Mouse (Mus musculus) adrenal gland, adult 2 months (tissue): ENCODE measurements around the gene Gm19345. TPM values are rescaled to one million over a fixed set of nuclear protein-coding genes. Genes with fewer than 3 reads are reported as not detected.

ENCODE experiments used
- DNase-seq: peaks from one replicate; pipeline ENCODE4 v3.0.0; 2021
- long read RNA-seq: library from polyadenylated mRNA; stranded (forward); transcript quantifications from one replicate; pipeline ENCODE4 v2.0.0, GENCODE M21; 2021
- polyA plus RNA-seq: library from polyadenylated mRNA; depleted of rRNA; stranded (reverse); fragments of >200 nt; gene quantifications from 2 replicates; pipeline ENCODE4 v1.2.3, GENCODE M21; 2012; rRNA removed
- total RNA-seq, 2 experiments: library from RNA; stranded (reverse); gene quantifications; 2 replicates each; pipeline ENCODE4 v1.2.3; 2021

Gene Gm19345
- under 1 TPM in 1 of 2 experiments, not detected in 1; 0.86 TPM for total RNA-seq
- polyA plus RNA-seq: 0.71 and 1.3 TPM in 2 replicates
- long read RNA-seq: 0 reads

DNA sequence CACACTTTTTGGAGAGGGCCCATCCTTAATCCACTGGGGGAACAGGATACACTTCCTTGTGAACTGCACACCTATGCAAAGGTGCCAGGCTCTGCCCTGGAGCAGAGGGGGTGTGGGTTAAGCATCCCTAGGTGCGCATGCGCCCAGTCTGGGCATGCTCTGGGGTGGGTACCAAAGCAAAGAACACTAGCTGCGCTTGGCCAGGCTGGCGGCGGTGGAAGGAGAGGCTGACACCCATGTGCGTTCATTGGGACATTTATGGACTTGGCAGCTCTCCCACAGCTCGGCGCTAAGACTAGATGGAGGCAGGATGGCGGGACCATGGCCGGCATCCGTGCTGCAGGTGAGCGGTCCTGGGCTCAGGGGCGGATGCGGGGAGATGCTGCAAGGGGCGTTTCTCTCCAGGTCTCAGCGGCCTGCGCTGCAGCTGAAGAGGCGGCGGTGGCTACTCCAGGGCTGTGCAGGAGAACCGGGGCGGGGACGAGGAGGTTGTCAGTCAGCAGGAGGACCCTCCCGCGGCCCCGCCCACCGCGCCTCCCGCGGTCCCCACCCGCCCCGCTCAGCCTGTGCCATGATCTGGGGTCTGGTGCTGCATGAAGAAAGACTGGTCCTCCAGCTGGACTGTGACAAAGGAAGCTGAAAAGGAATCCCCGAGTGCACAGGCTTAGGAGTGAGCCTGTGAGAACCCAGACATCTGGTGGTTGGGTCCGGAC, at the start of gene Gm19345:
TSS of gene Gm19345 (plus strand) at position 146 of the 713 bp plus-strand sequence.
- DNase-seq: no peak

DNA sequence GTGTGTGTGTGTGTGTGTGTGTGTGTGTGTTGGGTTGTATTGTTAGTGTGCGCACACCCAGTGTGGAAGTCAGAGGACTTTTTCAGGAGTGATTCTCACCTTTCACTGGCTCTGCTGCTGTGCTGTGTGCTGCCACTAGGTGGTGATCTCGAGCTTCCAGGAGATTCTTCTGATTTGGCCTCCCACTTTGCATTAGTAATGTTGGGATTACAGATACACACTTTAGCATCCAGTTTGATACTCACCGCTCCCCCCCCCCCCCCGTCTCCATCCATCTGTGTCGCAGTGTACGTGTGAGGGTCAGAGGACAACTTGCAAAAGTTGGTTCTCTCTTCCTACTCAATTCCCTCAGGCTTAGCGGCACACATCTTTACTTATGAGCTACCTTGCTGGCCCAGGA, 48.8 kb upstream of the Gm19345 start:
- peak; percentile 72 for DNase-seq

DNA sequence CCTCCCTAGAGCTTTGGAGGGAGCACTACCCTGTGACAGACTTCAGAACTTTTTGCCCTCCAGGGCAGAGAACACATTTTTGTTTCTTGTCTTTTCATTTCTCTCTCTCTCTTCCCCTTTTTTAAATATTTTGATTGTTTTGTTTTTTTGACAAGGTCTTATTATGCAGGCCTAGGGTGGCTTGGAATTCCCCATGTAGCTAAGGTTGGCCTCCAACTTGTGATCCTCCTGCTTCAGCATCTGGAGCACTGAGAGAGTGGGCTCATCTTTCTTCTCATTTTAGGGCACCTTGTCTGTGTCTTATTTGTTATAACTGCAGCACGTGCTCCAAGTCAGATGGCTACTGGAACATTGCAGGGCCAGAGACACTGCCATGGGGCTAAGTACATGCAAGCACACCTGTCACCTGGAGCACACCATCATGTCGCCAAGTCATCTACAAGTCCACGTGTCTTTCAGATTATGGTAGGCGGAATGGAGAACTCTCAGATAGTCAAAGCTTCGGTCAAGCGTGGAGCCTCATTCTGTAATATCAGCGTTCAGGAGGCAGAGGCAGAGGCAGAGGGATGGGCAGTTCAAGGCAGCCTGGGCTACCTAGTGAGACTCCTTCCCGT, 45.3 kb upstream of the Gm19345 start:
- no peak for DNase-seq

DNA sequence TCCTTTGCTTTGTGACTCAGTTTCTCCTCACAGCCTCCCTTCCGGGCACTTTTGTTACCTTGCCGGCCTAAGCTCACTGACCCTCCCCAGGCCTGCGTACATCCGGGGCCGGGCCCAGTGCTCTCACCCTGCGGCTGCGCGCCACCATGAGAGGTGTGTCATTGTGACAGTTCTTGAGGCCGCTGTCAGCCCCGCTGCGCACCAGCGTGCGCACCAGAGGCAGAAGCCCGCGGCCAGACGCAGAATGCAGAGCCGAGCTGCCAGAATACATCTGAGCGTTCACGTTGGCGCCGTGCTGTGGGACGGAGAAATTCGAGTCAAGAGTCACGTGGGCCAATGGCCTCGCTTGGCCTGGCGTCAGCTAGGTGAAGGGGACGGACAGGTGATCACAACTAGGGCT, 42.4 kb upstream of the Gm19345 start:
- DNase-seq: peak; percentile 68

DNA sequence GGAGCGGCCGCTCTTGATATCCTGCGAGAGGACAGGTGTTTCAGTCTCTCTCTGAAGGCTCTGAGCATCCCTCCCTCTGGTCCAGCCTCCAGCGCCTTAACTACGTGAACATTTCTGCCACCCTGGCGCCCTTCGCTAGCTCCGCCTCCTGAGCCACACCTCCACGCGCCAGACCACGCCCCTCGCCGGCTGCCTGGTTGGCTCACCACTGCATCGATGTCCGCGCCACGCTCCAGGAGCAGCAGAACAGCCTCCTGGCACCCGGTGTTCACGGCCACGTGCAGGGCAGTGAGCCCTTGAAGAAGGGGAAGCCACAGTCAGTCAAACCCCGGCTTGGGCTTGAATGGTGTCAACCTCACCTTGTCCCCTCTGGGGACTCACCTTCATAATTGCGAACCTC, 40.7 kb upstream of the Gm19345 start:
- peak; percentile 53 for DNase-seq

DNA sequence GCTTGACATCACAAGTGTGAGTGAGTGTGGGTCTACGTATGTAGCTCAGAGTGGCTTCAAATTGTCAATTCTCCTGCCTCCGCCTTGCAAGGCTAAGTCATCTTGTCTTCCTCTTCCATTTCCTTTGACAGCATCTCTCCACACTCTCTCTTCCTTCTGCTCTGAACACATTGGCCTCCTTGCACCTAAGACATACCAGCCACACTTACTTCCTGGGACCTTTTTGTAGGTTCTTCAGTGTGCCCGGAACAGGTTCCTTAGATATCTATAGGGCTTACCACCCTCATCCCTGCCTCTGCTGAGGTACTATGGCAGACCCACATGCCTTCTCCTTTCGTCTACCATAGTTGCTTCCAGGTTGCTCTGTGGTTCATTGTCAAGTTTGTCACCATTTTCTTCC, 38.6 kb upstream of the Gm19345 start:
- DNase-seq: no peak

DNA sequence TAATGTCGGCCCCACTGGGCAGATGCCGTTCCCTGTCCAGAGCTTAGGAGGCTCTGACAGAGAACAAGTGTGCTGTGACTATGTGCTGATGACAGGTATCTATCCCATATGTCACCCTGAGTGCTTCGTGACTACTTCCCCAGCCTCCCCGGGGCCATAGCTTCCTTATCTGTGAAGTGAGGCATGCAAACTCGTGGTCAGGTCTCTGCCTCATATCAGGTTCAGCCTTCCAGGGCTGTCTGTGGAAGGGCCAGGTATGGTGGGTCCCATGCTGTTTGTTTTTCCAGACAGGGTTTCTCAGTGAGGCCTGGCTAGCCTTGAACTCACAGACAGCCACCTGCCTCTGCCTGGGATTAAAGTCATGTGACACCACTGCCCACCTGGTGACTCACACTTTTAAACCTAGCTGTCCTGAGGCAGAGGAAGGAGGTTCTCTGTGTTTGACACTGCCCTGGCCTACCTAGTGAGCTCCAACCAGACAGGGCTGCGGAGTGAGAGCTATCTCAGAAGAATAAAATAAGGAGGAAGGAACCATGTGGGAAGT, 38.2 kb upstream of the Gm19345 start:
- DNase-seq: no peak

DNA sequence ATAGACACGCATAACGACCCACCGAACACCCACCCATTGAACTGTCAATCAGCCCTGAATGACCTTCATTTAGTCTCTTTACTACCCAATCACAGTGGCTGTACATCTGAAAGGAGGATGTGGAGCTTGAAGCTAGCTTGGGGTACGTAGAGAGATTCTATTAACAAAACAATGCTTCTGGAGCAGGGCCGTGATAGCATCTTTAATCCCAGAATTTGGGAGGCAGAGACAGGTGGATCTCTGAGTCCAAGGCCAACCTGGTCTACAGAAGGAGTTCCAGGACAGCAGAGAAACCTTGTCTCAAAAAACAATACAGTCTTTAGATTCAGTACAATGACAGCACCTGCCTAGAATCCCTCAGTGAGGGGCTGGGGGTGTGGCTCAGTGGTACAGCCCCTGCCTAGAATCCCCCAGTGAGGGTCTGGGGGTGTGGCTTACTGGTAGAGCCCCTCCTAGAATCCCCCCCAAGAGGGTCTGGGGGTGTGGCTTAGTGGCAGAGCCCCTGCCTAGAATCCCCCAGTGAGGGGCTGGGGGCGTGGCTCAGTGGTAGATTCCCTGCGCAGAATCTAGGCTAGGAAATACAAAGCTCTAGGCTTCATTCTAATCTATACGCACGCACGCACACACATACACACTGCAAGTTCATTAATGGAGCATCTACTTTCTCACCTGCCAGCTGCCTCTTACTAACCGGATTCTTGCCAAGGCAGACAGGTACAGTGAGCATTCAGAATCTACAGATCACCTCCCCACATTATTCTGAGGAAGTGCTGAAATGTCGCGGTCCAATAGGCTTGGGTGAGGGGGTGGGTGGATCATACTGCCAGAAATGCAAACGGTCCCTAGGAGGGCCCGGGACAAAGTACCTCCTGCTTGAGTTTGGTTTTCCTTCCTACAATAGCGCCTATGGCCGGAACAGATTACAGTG, 36.2 kb upstream of the Gm19345 start:
- DNase-seq: no peak

DNA sequence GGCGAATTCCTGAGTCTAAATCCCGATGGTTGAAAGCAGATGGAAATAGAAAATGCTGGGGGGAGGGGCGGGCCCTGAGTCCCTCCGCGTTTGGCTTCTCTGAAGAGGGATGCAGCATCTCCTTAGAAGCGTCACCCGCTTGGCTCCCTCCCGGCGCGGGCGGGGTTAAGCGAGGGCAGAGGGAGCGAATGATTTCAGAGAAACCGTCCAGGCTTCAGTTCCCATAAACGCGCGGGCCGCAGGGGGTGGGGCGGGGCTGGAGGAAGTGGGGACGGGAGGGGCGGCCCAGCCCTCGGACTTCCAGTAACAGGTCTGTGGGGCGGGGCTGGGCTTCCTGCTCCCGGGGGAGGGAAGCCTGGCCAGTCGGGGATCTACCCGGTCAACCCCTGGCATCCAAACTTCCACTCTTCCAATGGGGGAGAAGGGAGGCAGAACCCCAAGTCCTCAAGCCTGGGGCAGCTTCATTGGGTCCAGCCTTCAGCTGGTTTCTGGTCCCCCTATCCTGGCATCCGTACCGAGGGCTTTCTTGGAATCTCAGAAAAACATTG, 35.5 kb upstream of the Gm19345 start:
- peak; percentile 93 for DNase-seq

DNA sequence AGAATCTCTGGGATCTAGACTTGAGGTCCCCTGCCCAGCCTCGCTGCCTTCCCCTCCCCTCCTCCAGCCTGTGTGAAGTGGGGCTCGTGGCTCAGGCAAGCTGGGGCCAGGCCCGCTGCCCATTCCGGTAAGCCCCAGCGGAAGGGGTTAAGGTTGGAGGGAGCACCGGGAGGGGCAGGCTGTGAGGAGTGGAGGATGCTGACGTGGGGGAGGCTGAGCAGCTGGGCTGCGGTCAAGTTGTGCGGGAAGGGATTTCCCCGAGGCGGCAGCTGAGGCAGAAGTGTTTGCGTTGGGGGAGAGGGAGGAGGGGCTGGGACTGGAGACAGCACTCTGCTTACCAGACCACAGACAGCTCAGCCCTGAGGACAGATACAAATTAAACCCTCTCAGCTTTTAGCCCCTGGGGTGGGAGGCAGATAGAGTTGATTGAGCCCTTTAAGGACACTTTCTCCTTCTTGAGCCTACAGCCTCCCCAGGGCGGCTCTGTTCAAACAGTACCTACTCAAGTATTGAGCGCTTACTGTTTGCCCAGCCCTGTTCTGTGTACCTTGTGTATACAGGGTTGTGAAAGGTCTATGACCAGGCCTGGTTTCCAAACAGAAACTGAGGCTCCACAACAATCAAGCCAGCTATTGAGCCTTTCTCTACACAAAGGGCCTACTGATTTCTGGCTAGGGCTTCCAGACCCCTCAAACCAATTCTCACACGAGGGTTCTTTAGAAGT, 34.3 kb upstream of the Gm19345 start:
- DNase-seq: peak; percentile 63

DNA sequence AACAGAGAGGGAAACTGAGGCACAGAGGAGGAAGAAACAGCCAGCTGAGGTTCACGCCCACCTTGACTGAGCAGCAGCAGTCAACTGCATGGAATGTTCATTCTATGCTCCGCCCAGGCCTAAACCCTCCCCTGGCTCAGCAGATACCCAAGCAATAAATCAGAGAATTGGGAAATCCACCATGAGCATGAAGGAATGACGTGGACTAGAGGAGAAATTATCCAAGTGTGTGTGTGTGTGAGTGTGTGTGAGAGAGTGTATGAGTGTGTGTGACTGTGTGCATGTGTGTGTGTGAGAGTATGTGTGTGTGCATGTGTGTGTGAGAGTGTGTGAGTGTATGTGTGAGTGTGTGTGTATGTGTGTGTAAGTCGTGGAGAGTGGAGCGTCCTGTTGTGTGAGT, 33.4 kb upstream of the Gm19345 start:
- DNase-seq: peak; percentile 83

DNA sequence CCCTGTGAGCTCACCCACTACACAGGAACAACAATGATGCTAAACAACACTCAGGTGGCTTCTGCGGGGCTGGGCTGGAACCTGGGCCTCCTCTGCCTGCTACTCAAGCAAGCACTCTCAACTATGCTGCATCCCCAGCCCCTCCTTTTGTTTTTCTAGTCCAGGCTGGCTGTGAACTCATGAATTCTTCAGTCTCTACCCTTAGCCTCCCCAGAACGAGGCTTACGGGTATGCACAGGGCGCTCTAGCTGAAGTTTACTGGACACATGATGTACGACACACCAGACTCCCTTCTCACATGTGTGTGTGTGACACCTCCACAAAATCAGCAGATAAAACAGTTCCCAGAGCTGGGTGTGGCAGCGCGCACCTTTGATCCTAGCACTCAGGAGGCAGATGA, 32.9 kb upstream of the Gm19345 start:
- DNase-seq: no peak

DNA sequence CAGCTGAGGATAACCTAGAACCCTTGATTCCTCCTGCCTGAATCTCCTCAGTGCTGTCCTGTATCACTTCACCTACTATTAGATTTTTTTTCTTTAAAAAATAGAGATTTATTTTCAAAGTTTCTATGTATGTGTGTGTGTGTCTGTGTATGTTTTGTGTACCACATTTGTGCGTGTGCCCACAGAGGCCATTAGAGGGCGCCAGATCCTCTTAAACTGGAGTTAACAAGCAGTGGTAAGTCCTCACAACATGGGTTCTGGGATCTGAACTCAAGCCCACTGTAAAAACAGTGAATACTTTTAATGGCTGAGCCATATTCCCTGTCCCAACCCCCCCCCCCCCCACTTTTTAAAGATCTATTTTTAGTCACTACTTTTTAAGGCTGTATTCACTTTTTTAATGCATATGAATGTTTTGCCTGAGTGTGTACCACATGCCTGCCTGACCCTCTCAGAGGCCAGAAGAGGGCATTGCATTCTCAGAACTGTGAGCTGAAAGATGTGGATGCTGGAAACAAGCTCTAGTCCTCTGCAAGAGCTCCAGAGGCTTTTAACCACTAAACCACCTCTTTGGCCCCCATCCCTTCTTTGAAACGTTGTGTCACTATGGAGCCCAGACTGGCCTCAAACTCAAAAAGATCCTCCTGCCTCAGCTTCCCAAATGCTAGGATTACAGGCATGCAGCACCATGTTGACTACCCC, 31.3 kb upstream of the Gm19345 start:
- DNase-seq: no peak

DNA sequence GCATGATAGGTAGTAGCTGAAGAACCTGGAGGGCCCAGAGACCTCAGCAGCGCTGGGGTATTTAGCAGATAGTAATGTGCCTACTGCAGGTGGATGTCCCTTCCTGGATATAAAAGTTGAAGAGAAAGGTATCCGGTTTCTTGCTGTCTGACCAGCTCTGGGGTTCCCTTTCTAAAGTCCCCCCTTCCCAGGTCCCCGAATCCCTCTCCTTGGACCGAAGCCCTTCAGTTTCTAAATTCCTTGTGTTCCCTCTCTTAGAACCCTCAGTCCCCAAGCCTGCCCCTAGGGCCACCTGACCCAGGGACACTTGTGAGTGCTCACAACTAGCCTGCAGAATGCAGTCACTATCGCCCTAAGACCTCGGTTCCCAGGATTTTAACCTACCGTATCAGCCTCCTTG, 30.2 kb upstream of the Gm19345 start:
- DNase-seq: no peak

DNA sequence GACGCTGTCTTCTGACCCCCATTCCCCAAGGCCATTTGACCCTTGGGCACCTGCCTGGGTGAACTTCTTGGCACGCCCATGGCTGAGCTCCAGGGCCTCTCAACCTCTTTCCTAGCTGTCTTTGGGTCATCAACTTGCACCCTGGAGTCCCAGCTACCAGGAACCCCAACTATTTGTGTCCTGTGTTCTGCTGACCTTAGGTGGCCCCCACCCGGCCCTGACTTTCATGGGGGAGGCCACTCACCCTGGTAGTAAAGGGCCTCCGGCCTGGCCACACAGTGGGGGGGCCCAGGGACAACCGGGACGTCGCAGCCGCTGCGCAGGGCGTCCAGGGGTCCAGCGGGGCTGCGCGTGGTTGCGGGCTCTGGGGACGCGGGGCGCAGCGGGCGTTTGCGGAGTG, 29.6 kb upstream of the Gm19345 start:
- DNase-seq: no peak

DNA sequence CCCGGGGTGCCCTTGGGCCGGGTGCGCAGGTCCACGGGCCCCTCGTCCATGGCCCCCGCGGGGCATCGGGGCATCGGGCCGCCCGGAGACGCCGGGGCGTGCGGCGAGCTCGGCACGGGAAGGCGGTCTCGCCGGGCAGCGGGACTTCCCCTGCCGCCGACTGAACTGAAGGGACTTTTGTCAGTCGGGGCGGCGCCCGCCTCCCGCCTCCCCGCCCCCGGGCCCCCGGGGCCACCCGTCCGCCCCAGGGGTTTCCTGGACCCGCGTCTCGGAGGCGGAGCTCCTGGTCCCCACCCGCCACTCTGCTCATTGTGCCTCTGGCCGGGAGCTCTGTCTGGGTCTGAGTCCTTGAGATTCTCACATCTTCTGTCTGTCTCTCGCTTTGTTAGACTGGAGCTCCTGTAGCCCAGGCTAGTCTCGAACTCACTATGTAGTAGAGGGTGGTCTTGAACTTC, 29.2 kb upstream of the Gm19345 start, which contains the start of gene Bcl3:
TSS of gene Bcl3 (minus strand) at position 167 of the 455 bp plus-strand sequence.
- DNase-seq: peak; percentile 90

DNA sequence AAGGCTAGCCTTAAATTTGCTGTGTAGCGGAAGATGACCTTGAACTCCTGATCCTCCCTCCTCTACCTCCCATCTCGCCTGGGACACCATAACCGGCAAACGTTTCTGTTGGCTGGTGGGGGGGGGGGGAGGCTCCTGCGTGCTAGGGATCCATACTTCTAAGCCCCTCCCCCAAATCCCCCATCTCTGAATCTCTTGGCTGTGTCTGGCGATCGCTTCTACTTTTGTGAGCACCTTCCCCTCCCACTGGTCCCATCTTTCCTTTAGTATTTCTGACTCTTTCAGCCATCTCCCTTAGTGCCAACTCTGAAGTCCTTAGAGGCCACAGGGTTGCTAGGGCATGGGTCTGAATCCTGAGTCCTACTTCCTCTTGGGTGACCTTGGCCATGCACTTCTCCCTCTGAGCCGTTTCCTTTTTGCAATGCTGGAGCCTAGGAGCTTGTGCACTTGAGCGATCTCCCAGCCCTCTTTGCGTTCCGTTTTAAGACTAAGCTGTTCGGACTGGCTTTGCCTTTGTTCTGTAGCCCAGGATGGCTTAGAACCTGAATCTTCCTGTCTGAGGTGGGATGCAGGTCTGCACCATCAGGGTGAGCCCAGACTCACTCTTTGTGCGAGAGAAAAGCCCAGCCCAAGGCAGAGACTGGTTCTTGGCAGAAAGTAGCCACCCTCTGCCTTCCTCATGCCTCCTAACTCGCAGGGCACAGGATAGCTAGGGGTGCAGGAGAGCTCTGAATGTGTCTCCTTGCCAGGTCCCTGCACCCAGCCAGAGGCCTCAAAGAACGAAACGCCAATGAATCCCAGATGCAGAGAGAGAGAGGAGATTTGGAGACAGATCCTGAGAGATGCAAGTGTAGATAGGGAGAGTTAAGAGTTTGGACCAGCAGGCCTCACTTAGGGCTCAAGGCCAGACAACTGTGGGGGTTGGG, 28.3 kb upstream of the Gm19345 start:
- peak; percentile 70 for DNase-seq

DNA sequence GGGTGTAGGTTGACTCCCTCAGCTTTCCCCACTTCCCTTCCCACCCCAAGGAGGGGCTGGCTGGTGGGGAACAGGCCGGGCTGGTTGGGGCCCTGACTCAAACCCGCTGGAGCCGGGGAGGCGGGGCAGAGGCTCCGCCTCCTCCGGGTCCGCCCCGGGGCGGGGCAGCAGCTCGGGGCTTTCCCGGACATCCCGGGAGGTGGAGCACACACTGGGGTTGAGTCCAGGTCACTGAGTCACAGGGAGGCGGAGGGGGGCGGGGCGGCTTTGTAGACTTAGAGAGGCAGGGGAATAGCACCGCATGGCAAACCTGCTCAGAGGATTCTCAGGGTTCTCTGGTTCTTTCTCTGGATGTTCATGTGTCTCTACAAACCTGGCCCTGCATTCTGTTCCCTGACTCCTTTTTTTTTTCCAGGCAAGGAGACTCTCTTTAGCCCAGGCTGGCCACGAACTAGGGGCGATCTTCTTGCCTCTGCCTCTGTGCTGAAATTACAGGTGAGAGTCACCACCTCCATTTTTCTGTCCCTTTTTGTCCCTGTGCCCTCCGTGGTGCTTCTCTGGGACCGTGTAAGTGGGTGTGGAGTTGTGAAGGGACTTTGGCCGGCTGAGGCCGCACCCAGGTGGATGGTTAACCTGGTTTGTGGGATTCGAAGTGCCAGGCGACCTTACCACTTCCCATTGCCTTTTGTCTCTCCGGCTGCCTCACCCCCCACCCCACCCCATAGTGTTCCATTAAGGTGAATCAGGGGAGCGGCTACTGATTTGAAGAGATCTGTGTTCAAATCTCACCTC, 27.4 kb upstream of the Gm19345 start:
- DNase-seq: peak; percentile 96

DNA sequence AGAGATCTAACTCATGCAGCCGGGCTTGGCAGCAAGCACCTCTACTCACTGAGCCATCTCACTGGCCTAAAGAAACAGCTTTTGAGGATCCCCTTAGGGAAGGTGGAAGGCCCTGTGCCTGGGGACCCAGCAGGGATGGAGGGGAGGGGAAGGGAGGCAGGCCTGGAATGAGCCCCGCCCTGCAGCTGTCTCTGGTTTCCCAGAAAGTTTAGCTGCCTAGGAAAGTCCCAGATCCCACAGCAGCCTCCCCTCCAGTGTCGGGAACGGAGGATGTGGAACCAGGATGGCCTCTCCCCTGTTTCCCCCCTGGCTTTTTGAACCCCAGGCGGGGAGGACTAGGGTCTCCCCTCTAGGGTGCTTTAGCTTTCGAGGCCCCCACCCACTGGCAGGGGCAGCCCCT, 25.0 kb upstream of the Gm19345 start:
- DNase-seq: no peak
